Mouse (Mus musculus): ENCODE measurements around the gene Polr2b. TPM values are rescaled to one million over a fixed set of nuclear protein-coding genes. Genes with fewer than 3 reads are reported as not detected.
A peak's percentile ranks its signal among the peaks of the same experiment; 100 is the strongest.

Gene Polr2b
- polyA plus RNA-seq, 1 experiment: 15.5 TPM

DNA sequence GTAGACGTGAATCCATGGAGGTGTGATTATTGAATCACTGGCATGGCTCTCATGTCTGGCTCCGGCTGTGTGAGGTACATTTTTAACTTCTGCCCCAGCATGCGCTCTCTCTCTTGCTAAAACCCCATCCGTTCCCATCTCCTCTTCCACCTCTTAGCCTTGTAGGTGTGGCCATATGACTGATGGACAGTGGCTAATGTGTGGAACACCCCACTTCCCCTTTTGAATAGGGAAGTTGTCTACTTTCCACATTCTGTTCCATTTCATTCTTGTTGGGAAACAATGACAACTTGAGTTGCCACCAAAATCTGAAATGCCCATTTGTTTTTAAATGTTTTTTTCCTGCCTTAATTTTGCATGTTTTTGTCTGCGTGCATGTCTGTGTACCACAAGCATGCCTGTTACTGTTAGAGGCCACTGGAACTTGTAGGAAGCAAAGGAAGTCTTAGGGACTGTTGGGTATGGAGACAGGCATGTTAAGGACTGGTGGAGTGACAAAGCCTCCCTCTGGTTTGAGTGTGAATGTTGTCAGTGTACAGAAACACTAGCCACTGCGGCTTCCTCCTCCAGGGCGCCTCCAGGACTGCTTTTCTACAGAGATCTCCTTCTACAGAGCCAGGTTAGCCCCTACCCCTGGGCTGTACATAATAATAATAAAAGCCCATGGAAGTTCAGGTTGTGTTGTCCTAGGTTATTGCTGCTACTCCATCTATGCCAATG is 17.0 kb upstream of the Polr2b start:
- no peak for DNase-seq (ENCODE audit: low read depth)

- no peak for DNase-seq (ENCODE audit: low read depth)
These were observed 10.5 kb upstream of the Polr2b start for GRCm38 (mm10) chr5:77299486-77299885.

DNA sequence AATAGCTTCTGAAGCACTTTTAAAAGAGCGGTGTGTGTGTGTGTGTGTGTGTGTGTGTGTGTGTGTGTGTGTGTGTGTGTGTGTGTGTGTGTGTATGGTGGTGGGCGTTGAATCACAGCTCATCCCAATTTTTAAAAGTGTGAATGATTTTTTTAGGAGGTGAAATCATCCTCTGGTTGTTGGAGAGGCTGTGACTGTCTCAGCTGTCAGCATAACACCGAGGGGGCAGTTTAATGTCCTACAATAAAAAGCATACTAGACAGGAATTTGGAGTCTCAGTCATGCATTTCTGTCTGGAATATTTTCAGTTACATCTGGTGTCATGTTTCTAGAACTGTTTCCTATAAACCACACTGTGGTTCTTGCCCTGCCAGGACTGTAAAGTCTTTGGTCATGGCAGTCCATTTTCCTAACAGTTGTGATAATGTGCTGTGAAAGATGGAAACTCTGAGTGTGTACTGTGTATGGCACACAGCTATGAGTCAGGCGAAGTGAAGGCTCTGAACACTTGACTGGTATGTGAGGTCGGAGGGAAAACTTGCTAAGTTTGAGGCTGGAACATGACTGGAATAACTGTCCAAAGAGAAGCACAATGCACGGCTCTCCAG is 8.5 kb upstream of the Polr2b start:
- no peak for DNase-seq (ENCODE audit: low read depth)

GRCm38 (mm10) chr5:77307821-77308553 is 2.0 kb upstream of the Polr2b start:
- DNase-seq (ENCODE audit: low read depth): no peak

- no peak for DNase-seq (ENCODE audit: low read depth)
These were observed 668 bp upstream of the Polr2b start for GRCm38 (mm10) chr5:77309051-77309906.

- no peak for DNase-seq (ENCODE audit: low read depth)
These were observed 4.3 kb downstream of the Polr2b start for GRCm38 (mm10) chr5:77314206-77314605.

DNA sequence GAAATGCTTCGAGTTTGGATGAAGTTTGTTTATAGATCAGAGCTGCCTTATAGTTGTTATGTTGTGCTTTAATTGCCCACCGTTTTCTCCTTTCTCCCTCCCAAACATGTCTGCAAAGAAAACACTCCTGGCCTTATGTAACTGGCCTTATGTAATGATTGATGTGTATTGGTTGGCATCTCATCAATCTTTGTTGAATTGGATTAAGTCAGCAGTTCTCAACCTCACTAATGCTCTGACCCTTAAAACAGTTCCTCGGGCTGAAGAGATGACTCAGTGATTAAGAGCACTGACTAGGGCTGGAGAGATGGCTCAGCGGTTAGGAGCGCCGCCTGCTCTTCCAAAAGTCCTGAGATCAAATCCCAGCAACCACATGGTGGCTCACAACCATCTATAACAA is 5.0 kb downstream of the Polr2b start:
- peak; percentile 52 for DNase-seq (ENCODE audit: low read depth)

DNA sequence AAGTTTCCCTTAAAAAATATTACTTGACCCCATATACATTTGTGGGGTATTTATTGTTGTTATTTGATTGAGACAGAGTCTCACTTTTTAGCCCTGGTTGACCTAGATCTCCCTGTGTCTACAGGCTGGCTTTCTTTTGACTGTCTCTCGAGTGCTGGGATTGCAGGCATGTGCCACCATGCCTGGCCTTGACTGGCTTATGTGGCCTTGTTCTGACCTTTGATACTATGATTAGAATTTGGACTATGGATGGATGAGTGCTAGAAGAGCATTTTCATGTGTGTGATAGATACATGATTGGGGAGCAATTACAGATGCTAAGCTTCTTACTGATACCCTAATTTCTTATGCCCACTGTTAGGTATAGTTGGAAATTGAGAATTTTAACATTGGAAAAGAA is 15.0 kb downstream of the Polr2b start:
- DNase-seq (ENCODE audit: low read depth): no peak

- no peak for DNase-seq (ENCODE audit: low read depth)
These were observed 20.2 kb downstream of the Polr2b start for GRCm38 (mm10) chr5:77330154-77330553.

DNA sequence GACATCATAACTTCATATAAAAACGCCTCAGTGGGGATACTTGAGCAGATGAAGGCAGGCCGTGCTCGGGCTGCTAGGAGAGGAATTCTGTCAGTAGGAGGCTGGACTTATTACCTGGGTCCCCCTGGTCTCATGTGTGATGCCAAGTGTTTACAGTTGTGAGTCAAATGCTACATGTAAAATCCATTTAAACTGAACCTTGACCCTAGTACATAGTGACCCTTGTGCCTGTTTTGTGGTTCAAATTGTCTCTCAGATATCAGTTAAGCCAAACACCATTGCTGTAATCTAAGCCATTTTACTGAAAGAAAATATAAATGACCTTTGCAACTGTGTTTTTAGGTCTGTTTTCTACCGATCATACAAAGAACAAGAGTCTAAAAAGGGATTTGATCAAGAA is 30.1 kb downstream of the Polr2b start:
- DNase-seq (ENCODE audit: low read depth): no peak

GRCm38 (mm10) chr5:77348901-77349300 is 39.0 kb downstream of the Polr2b start:
- no peak for DNase-seq (ENCODE audit: low read depth)

GRCm38 (mm10) chr5:77349971-77350658 is 40.2 kb downstream of the Polr2b start:
- DNase-seq (ENCODE audit: low read depth): no peak

DNA sequence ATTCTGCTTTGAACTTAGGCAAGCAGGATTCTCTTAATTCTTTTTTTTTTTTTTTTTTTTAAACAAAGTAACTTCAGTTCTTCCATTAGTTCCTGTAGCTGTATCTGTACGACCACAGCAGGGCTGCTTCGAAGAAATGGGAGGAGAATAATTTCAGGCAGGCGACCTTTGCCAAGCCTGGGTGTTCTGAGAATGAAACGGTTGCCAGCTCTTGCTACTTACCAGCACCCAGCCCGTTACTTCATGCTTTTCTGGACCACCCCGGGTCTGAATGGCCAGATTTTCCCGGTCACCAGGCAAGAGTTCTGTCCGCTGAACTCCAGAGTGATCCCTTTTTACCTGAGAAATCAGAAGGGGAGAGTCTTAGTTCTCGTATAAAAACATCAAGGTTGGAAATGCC is 41.7 kb downstream of the Polr2b start:
- no peak for DNase-seq (ENCODE audit: low read depth)

DNA sequence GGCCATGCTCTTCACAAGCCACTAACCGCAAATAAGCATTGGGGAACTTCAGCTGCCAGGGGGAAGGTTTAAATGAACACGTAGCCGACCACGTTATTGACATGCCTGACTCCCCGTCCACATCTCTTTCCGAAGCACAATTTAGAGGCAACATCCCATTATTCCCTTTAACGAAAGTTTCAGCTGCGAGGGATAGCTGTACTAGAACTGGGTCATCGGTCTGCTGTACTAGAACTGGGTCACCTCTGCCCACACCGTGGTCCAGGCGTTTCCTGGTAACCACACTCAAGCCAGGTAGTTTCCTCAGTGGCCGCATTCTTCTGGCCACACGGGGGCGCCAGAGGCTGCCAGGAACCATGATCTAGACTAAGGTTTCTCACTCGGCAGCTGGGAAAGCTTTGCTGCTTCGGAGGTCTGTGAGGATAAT is 44.4 kb downstream of the Polr2b start:
- no peak for DNase-seq (ENCODE audit: low read depth)

DNA sequence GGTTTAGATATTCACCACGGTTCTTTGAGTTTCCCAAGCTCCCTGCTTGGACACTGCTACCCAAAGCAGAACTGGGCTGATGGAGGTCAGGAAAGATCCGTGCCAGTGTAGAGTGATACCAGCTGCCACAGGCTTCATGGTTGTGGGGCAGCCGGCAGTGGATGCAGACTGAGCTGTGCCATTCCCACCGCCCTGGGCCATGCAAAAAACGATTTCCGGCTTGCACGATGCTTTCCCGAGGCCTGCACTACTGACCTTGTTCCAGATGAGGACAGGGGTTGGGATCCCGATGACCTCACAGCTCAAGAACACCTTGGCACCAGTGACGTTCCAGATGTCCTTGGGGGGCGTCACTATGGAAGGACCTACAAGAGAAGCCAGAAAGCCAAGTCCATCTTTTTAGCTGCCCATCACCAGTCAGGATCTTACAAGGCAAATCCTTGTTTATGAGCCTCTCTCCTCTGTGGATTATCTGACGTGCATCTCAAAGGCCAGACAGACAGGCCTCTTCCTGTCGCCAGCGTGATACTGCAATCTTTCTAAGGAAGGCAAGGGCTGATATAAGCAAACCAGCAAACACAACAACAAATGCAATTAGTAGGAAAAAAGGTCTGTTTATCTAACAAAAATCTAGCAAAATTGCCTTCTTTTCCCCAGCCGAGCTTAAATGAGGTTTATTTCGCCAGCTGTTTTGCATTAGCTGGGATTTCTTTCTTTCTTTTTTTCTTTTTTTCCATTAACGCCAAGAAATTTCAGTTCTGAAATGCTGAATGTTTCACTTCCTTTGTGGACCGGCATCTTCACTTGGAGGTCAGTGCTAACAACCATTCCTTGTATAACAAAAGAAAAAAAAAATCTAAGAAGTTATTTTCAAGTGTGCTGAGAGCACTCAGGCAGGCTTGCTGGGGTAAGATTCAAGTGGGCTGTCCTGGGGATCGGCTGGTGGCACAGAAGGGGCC is 45.6 kb downstream of the Polr2b start:
- no peak for DNase-seq (ENCODE audit: low read depth)

GRCm38 (mm10) chr5:77357405-77358149 is 47.6 kb downstream of the Polr2b start:
- DNase-seq (ENCODE audit: low read depth): no peak

GRCm38 (mm10) chr5:77358347-77358746 is 48.4 kb downstream of the Polr2b start:
- DNase-seq (ENCODE audit: low read depth): no peak

DNA sequence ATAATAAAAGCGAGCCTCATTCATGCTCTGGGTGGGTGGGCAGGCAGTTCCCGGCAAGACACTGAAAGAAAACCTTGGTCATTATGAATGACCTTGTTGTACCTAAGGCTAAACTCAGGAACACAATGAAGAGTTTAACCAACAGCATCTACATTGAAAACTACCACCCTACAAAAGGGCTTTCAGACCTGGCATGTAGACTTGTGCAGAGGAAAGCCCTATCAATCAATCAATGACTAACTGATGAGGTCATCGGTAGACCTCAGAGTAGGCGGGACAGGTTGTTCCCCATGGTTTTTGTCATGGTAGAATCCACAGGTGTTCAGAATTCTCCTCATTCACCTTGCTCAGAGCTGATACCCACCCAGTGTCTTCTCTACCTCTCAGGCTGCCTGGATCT is 50.0 kb downstream of the Polr2b start:
- DNase-seq (ENCODE audit: low read depth): no peak

DNA sequence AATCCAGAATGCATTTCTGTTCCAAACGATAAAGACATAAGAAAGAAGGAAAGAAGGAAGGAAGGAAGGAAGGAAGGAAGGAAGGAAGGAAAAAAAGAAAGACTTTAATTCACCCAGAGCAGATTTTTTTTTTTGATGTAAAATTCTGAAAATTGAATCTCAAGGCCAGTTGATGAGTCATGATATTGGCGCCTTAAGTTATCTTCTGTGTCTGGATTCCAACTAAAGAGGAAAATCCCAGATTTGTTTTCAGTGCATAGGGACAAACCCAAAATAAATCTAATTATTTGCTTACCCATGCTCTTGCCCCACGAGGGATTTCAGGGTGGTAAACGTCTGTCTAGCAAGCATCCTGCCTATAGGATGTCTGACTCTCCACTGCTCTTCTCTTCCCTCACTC is 51.1 kb downstream of the Polr2b start:
- no peak for DNase-seq (ENCODE audit: low read depth)

- no peak for DNase-seq (ENCODE audit: low read depth)
These were observed 52.2 kb downstream of the Polr2b start for GRCm38 (mm10) chr5:77362120-77362519.
